Mouse (Mus musculus) midbrain, embryonic 16.5 days (tissue): ENCODE measurements around the gene Rps18. TPM values are rescaled to one million over a fixed set of nuclear protein-coding genes. Genes with fewer than 3 reads are reported as not detected.

Source experiments
- ATAC-seq: fragments of 200-750 bp; cut with Nextera tagmentation; 2 replicates; pipeline ENCODE4 v1.8.0; 2017; ENCODE audit warnings: moderate TSS enrichment
- H3K27ac ChIP-seq: fragments of 300-500 bp; sonication (generic); 2 replicates; pipeline ENCODE4 v1.5.1; 2014; ENCODE audit warnings: mild to moderate bottlenecking, low read length, mixed read lengths
- H3K27me3 ChIP-seq: fragments of 300-500 bp; sonication (generic); 2 replicates; pipeline ENCODE4 v1.6.1; 2014; ENCODE audit warnings: low read depth, low read length, mixed read lengths; ENCODE audit not compliant: control insufficient read depth, insufficient read depth
- H3K36me3 ChIP-seq: fragments of 300-500 bp; sonication (generic); 2 replicates; pipeline ENCODE4 v1.6.1; 2014; ENCODE audit warnings: mild to moderate bottlenecking, low read length, moderate library complexity, mixed read lengths; ENCODE audit not compliant: control insufficient read depth, insufficient read depth
- H3K4me1 ChIP-seq: fragments of 300-500 bp; sonication (generic); 2 replicates; pipeline ENCODE4 v1.6.1; 2014; ENCODE audit warnings: mild to moderate bottlenecking, low read length, mixed read lengths; ENCODE audit not compliant: control insufficient read depth, insufficient read depth
- H3K4me2 ChIP-seq: fragments of 300-500 bp; sonication (generic); 2 replicates; pipeline ENCODE4 v1.6.1; 2014; ENCODE audit warnings: mild to moderate bottlenecking, low read length, mixed read lengths
- H3K4me3 ChIP-seq: fragments of 300-500 bp; sonication (generic); 2 replicates; pipeline ENCODE4 v1.5.1; 2014; ENCODE audit warnings: low read depth, mild to moderate bottlenecking, low read length, moderate library complexity, mixed read lengths
- H3K9ac ChIP-seq: fragments of 300-500 bp; sonication (generic); 2 replicates; pipeline ENCODE4 v1.6.1; 2014; ENCODE audit warnings: low read depth, low read length, mixed read lengths
- H3K9me3 ChIP-seq: fragments of 300-500 bp; sonication (generic); replicated peaks from 2 replicates; pipeline ENCODE4 v1.6.1; 2014; ENCODE audit warnings: mild to moderate bottlenecking, low read length, mixed read lengths; ENCODE audit not compliant: control insufficient read depth, poor library complexity, severe bottlenecking
- WGBS: fragments of 180-500 bp; shearing (Covaris S2); extraction: QIAGEN DNeasy Blood & Tissue Kit; methylation state at CpG from one replicate; pipeline ENCODE4 v1.1.7; 2014; 5-methylcytosine and 5-hydroxymethylcytosine counted together
- polyA plus RNA-seq: library from polyadenylated mRNA; unstranded; fragments of >200 nt; fragmentation: Nextera tagmentation; extraction: Ambion mirVana; gene quantifications from 2 replicates; pipeline ENCODE4 v1.2.1, GENCODE M21; 2015

Rps18 gene
- polyA plus RNA-seq, 1 experiment from 2014 or later: 620 TPM

DNA sequence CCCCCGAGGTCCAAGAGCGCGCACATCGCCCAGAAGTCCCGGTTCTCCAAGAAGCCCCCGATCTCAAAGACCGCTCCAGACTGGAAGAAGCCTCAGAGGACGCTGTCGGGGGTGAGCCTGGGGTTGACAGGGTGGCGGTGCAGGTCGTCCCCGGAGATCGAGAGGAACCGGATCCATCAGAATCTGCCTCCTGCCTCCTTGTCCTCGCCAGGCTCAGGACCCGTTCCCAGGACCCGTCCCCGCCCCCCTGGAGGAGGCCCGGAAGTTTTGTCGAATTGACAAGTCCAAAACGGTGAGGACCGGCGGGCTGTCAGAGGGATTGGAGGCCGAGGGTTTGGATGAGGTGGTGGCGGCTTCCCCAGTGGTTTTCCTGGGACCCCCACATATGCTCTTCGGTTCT lies 14.8 kb downstream of the Rps18 start:
- Histone ChIP-seq H3K4me2 (peak overlapping the region; percentile 99), H3K9ac (peak overlapping the region; percentile 84), H3K36me3 (peaks cover 21% of the 10 kb centered on the region), H3K27ac (peak overlapping the region; percentile 71; the same call in 1 of the 2 replicates), H3K9me3 (no peaks in the 10 kb centered on the region), H3K4me1 (peaks cover 18% of the 10 kb centered on the region), H3K4me3 (peak overlapping the region; percentile 85), H3K27me3 (no peaks in the 10 kb centered on the region)
- no peak for ATAC-seq
- 3% methylated on average over 26 of the region's 26 CpGs for WGBS

- H3K4me1 ChIP-seq: peaks cover 18% of the 10 kb centered on the region
- H3K9me3 ChIP-seq: no peaks in the 10 kb centered on the region
- peak within 1 kb of the TSS; percentile 99 for H3K4me2 ChIP-seq
- WGBS: under 1% methylated on average over 36 of the region's 36 CpGs
- no peaks in the 10 kb centered on the region for H3K27me3 ChIP-seq
- peak; percentile 89 for ATAC-seq
- H3K27ac ChIP-seq: peak within 1 kb of the TSS; percentile 71
- H3K9ac ChIP-seq: peak within 1 kb of the TSS; percentile 84
- peak within 1 kb of the TSS; percentile 85 for H3K4me3 ChIP-seq
- H3K36me3 ChIP-seq: peaks cover 22% of the 10 kb centered on the region
Measured at GRCm38 (mm10) chr17:33940206-33940805, 15.5 kb downstream of the Rps18 start, which contains the start of the genes Pfdn6 and Wdr46. Gene Pfdn6 (minus strand): TSS chr17:33940343. Gene Wdr46 (plus strand): TSS chr17:33940660.

DNA sequence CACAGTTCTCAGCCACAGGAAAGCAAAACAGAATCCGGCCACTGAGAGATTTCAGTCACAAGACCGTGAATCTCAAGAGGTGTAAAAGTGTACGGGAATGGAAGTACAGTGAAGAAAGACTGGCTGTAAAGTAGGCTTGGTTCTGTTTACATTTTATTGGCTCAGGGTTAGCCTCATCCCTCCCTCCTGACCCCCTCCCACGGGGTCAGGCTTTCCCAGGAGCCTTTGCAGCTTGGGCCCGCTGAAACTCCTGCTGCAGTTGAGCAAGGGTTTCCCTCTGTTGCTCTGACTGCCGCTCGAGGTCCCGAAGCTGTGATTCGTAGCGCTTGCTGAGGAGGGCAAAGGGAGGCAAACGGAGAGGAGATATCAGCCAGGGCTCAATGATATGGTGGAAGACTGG lies 17.0 kb downstream of the Rps18 start:
- no peak overlapping the region for H3K9ac ChIP-seq
- no peak overlapping the region for H3K4me3 ChIP-seq
- 78% methylated on average over 11 of the region's 11 CpGs for WGBS
- H3K36me3 ChIP-seq: peaks cover 16% of the 10 kb centered on the region
- H3K4me2 ChIP-seq: no peak overlapping the region
- H3K27ac ChIP-seq: no peak overlapping the region
- ATAC-seq: no peak
- no peaks in the 10 kb centered on the region for H3K27me3 ChIP-seq
- H3K4me1 ChIP-seq: peaks cover 18% of the 10 kb centered on the region
- no peaks in the 10 kb centered on the region for H3K9me3 ChIP-seq

GRCm38 (mm10) chr17:33936993-33937392 lies 18.8 kb downstream of the Rps18 start:
- WGBS: 87% methylated on average over 15 of the region's 15 CpGs
- Histone ChIP-seq H3K27ac (no peak overlapping the region), H3K27me3 (no peaks in the 10 kb centered on the region), H3K4me1 (peaks cover 17% of the 10 kb centered on the region), H3K36me3 (peaks cover 10% of the 10 kb centered on the region; the same call in 1 of the 2 replicates), H3K9me3 (no peaks in the 10 kb centered on the region), H3K4me2 (no peak overlapping the region), H3K9ac (no peak overlapping the region), H3K4me3 (no peak overlapping the region)
- no peak for ATAC-seq

- H3K4me2 ChIP-seq: no peak overlapping the region
- peaks cover 14% of the 10 kb centered on the region for H3K4me1 ChIP-seq
- H3K27ac ChIP-seq: no peak overlapping the region
- no peak for ATAC-seq
- H3K4me3 ChIP-seq: no peak overlapping the region
- H3K27me3 ChIP-seq: no peaks in the 10 kb centered on the region
- H3K9me3 ChIP-seq: no peaks in the 10 kb centered on the region
- no peak overlapping the region for H3K9ac ChIP-seq
- peaks cover 10% of the 10 kb centered on the region; the same call in 1 of the 2 replicates for H3K36me3 ChIP-seq
- 90% methylated on average over 21 of the region's 21 CpGs for WGBS
Measured at GRCm38 (mm10) chr17:33935422-33936055, 20.3 kb downstream of the Rps18 start.

DNA sequence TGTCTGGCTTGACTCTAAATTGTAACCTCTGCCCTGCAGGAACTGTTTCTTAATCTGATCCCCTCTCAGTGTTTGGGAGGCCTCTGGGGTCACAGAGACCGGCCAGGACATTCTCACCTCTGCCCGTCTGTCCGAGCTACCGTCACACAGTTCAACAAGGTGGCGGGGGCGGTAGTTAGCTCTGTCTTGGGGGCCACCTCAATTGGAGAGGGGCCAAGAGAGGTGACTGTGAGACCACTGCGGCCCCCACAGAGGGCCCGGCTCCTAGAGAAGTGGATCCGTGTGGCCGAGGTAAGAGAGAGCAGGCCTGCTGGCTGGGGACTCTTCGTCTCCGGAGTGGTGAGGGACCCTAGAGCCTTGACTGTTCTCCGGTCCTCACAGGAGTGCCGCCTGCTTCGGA lies 22.8 kb downstream of the Rps18 start:
- 92% methylated on average over 15 of the region's 15 CpGs for WGBS
- Histone ChIP-seq H3K9ac (no peak overlapping the region), H3K4me2 (no peak overlapping the region), H3K9me3 (no peaks in the 10 kb centered on the region), H3K4me1 (peaks cover 15% of the 10 kb centered on the region), H3K36me3 (peaks cover 8% of the 10 kb centered on the region; the same call in 1 of the 2 replicates), H3K4me3 (no peak overlapping the region), H3K27ac (no peak overlapping the region), H3K27me3 (no peaks in the 10 kb centered on the region)
- ATAC-seq: no peak

GRCm38 (mm10) chr17:33932448-33932847 lies 23.4 kb downstream of the Rps18 start:
- H3K4me3 ChIP-seq: no peak overlapping the region
- ATAC-seq: no peak
- no peak overlapping the region for H3K27ac ChIP-seq
- no peak overlapping the region for H3K9ac ChIP-seq
- WGBS: 83% methylated on average over 14 of the region's 14 CpGs
- peaks cover 8% of the 10 kb centered on the region; the same call in 1 of the 2 replicates for H3K36me3 ChIP-seq
- H3K9me3 ChIP-seq: no peaks in the 10 kb centered on the region
- no peaks in the 10 kb centered on the region for H3K27me3 ChIP-seq
- no peak overlapping the region for H3K4me2 ChIP-seq
- H3K4me1 ChIP-seq: peaks cover 17% of the 10 kb centered on the region

DNA sequence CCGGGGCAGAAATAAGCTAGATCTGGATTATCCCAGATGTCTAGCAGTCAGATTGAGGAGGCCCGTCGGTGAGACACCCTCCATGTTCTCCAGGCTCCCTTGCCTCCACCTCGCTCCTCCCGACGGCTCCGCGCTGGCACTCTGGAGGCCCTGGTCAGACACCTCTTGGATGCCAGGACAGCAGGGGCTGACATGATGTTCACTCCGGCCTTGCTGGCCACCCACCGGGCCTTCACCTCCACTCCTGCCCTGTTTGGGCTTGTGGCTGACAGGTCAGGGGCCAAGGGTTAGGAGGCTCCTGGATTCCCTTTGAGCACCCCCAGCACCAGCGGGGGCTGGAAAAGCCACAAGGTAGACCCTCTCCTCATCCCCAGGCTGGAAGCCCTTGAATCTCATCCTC lies 23.9 kb downstream of the Rps18 start:
- no peak overlapping the region for H3K4me3 ChIP-seq
- H3K9ac ChIP-seq: no peak overlapping the region
- no peaks in the 10 kb centered on the region for H3K27me3 ChIP-seq
- ATAC-seq: no peak
- peaks cover 17% of the 10 kb centered on the region for H3K4me1 ChIP-seq
- H3K36me3 ChIP-seq: peaks cover 8% of the 10 kb centered on the region; the same call in 1 of the 2 replicates
- no peak overlapping the region for H3K27ac ChIP-seq
- no peak overlapping the region for H3K4me2 ChIP-seq
- 92% methylated on average over 11 of the region's 11 CpGs for whole genome bisulfite sequencing
- no peaks in the 10 kb centered on the region for H3K9me3 ChIP-seq

- no peak for ATAC-seq
- Histone ChIP-seq H3K4me1 (peaks cover 17% of the 10 kb centered on the region), H3K9ac (peak overlapping the region; percentile 92), H3K27ac (no peak overlapping the region), H3K9me3 (no peaks in the 10 kb centered on the region), H3K4me2 (peak overlapping the region; percentile 99), H3K27me3 (no peaks in the 10 kb centered on the region), H3K36me3 (peaks cover 11% of the 10 kb centered on the region), H3K4me3 (peak overlapping the region; percentile 88)
- 38% methylated on average over 18 of the region's 18 CpGs for WGBS
Measured at GRCm38 (mm10) chr17:33931159-33931866, 24.5 kb downstream of the Rps18 start.
